Mouse (Mus musculus): ENCODE measurements around the gene Ptprt.

- TF ChIP-seq CTCF (IDR thresholded peaks at IDR 0.05; ENCODE audit: low read depth) (no peak), EP300 (IDR thresholded peaks at IDR 0.05; ENCODE audit: low read depth) (no peak)
Observed at GRCm38 (mm10) chr2:161552011-161552410, 1108.9 kb downstream of the Ptprt start.
